Mouse (Mus musculus): ENCODE measurements around the gene Rpl19.

DNA sequence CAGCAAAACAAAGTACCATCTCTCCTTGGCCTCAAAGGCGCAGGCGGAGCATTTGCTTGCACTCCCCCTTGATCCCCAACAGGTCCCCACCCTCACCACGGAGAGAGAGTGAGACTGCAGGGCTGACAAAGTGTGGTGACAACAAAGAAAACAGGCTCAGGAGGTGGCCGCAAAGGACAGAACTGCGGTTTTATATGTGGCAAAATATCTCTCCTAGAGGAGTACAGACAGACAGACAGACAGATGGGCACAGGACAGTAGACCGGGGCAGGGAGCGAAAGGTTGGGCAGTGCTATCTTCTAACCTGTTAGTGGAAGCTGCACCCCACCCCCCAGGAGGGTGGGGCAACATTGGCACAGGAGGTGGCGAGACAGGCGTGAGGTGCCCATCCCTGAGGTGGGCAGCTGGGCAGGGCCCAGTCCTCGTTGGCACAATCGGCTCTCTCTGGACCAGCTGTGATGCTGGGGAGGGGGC is 25.1 kb upstream of the Rpl19 start:
- no peak for TF ChIP-seq EP300 (IDR thresholded peaks at IDR 0.05; ENCODE audit: low read depth)
- no peak for TF ChIP-seq CTCF (IDR thresholded peaks at IDR 0.05; ENCODE audit: low read depth)
